Mouse (Mus musculus) embryo, embryonic 11.5 days (tissue): ENCODE results near the gene Gm7971.
"Not testable (repeated sequence)": the region's sequence is repeated elsewhere in the genome, so short reads cannot be mapped to it uniquely, and the experiment has no call there.

Source experiments
- DNase-seq: peaks from one replicate; pipeline ENCODE4 v3.0.0-alpha.2; 2012; ENCODE audit warnings: low read depth, low spot score

Gene Gm7971

DNA sequence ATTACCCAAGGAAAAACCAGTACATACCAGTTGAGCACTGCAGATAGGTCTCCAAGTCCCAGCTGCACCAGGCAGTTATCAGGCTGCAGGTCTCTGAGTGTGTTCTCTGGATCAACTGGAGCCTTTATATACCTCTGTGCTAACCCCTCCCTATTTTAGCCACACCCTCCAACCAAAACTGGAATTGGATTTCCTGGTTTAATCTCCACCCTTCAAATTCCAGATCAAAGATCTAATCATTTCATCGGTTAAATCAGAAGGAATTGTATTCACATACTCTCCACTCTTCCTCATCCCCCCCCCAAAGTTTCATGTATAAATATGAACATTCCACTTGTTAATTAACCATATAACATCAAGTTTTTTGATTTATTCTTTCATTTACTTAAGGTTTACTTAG, at the start of gene Gm7971:
Gene Gm7971, minus strand, starts transcription at position 101 of the 400 bp plus-strand sequence.
- not testable (repeated sequence) for DNase-seq
